Mouse (Mus musculus): ENCODE data around the gene Ankrd13b.

DNA sequence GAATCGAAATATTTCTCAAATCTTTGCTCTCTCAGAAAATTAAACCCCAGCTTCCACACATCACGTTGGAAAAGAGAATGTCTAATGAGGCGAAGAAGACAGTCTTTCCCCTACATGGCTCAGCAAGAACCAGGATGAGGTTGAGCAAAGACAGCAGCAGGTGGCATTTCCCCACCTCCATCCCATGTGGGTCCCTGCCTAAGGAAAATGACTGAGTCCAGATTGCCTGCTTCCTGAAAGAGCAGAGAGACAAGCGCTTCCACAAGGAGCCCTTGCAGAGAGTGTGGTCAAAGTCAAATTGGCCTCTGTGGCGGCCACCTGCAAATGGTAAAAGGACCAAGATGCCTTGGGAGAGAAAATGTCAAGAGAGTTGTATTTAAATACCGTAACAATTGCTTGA is 973 bp upstream of the Ankrd13b start:
- TF ChIP-seq CTCF (IDR thresholded peaks at IDR 0.05; ENCODE audit: control insufficient read depth, insufficient read depth, insufficient replicate concordance, low read depth, low read length) = no peak
- TF ChIP-seq POLR2A (IDR thresholded peaks at IDR 0.05; ENCODE audit: control insufficient read depth, low read depth, low read length) = no peak
